Mouse (Mus musculus) left cerebral cortex, postnatal 36 days (tissue): Measurements from ENCODE around the gene Sox5. TPM values are rescaled to one million over a fixed set of nuclear protein-coding genes. Genes with fewer than 3 reads are reported as not detected.

Source experiments
- DNase-seq, 2 experiments: peaks; one replicate each; pipeline ENCODE4 v3.0.0; 2021 to 2022; ENCODE audit warnings: low spot score in 2 of 2, mixed read lengths in 1 of 2
- intact Hi-C: fragments of 180-260 bp; cut with DNase I; formaldehyde crosslinking; loops from one replicate; pipeline ENCODE4 v1.15.1; 2025
- total RNA-seq, 2 experiments: library from RNA; stranded (reverse); gene quantifications; 2 replicates each; pipeline ENCODE4 v1.2.3; 2021

Sox5 gene
- total RNA-seq, 2 experiments from 2014 or later: 52.1 to 57.9 TPM

GRCm38 (mm10) chr6:144610878-144611277 lies 170.9 kb downstream of the Sox5 start:
- no peak for DNase-seq
- intact Hi-C loops: loop anchor here (10.0 kb wide), 1 partner anchor 134 kb away; no protein-coding TSS in a partner anchor

GRCm38 (mm10) chr6:144602883-144603282 lies 178.9 kb downstream of the Sox5 start:
- no peak for DNase-seq
- intact Hi-C loops: no loop called here

- no peak for DNase-seq
- intact Hi-C loops: no loop called here
Observed at GRCm38 (mm10) chr6:144600351-144600750, 181.4 kb downstream of the Sox5 start.

DNA sequence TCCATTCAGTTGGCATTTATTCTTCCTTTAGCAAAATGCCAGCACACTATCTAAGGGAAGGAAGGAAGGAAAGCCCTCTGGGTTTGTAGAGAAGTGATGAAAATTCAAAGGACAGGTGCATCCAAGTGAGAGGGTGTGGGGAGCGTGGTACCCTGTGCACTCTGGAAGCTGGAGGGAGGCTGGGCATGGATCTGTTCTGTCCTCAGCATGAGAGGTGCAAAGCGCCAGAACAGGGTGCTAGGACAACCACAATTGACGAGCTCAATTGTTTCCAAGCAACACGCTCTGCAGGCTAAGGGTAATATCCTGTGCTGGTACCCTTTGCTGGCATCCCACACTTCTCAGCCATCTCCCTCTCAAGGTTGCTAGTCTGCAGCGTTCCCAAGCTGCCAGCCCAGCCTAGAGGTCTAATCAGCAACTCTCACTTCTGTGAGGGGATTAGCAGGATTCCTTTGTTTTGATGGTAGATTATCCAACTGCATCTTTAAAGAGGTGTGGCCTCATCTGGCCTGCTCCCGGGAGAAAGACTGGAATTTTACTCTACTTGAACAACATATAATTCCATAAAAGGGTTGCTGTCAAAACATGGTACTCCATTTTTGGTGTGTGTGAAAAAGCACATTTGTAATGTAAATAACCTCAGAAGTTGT lies 183.3 kb downstream of the Sox5 start:
- DNase-seq: no peak
- intact Hi-C loops: no loop called here

DNA sequence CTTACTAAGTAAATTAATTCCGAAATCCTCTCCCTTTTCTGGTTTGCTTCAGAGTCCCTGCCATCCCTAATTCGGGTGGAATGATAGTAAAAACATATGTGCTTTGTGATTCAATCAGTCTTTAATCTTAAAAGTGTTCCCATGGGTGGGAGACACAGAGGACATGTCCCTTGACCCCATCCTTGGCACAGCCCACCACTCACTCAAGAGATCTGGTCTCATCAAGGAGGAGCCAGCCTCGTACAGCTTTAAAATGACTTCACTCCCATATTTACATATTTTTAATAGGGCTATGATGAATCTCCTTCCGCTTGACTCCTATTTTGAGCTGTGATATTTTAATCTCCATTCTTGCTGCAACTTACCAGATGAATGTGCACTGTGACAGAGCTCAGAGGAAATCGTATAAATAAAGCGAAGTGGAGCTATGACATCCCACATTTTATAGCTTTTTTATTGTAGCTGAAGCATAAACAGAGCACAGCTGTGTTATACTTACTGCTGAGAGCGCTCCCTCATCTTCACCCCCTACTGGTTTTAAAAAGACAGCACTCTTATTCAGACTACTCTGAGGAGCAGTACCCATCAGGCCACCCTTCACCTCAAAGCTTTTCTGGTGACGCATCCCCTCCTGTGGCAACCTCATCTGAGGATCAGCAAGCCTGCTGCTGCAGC lies 185.1 kb downstream of the Sox5 start:
- intact Hi-C loops: no loop called here
- peak; percentile 10 to 18 for DNase-seq

GRCm38 (mm10) chr6:144584854-144585253 lies 196.9 kb downstream of the Sox5 start:
- intact Hi-C loops: no loop called here
- DNase-seq: no peak

DNA sequence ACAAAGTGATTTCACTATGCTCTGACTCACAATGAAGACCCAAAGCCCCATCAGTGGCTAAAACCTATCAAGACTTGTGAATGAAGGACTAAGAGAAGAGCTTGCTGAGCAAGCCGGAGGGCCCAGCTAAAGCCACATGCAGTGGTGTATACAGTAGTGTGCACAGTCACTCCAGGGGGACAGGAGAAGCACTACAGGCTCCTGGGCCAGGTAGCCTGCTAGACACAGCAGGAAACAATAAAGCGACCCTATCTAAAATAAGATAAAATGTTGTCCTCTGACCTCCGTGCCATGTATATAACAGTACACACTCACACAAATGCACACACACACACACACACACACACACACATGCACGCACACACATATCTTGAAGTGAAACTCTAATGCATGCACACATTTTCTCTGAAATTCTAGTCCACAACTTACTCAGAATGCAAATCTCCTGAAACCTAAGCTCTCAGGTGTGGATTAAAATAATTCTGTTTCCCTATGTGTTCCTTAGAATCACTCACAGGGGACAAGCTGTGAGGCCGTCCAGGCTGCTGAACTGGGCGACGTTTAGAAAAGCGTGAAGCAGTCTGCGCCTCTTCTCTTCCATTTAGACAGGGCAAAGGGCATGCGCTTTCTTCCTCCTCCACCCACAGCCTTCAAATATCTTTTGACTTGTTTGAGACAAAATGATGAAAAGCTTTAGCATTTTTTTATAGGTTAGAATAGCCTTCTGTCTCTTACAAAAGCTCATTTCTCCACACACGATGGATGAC lies 197.5 kb downstream of the Sox5 start:
- DNase-seq: no peak
- intact Hi-C loops: no loop called here

- no peak for DNase-seq
Observed at GRCm38 (mm10) chr6:144579301-144579700, 202.5 kb downstream of the Sox5 start.

DNA sequence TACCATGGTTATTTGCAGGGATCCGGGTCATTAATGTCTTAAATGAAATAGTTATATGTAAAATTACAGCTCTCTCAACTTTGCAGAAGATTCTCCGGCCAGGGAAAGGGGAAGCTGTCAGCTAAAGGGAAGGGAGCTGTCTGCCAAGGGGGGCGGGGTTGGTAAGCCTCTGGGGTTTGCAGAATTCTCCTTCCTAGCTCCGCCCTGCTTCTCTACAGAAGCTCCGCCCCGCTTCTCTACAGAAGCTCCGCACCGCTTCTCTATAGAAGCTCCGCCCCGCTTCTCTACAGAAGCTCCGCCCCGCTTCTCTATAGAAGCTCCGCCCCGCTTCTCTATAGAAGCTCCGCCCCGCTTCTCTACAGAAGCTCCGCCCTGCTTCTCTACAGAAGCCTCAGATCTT lies 210.9 kb downstream of the Sox5 start:
- intact Hi-C loops: no loop called here
- no peak for DNase-seq

More at GRCm38 (mm10) chr6:144579301-144579700, 202.5 kb downstream of the Sox5 start:
- intact Hi-C loops: no loop called here

GRCm38 (mm10) chr6:144565827-144566226 lies 215.9 kb downstream of the Sox5 start:
- intact Hi-C loops: no loop called here
- DNase-seq: no peak

DNA sequence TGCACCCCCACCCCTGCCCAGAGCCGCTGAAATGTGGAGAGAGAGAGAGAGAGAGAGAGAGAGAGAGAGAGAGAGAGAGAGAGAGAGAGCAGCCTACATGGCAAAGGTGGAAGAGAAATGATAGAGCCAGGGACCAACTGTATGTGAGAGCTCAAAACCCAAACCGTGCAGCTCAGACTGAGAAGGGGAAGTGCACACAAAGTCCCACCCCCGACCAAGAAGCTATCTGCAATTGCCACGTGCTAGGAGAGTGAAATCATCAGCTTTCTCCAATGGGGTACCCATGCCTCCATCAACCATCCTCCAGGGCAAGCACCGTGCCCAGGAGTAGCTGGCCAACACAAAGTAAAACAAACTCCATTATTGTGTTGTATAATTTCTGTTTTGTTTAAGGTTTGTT lies 220.1 kb downstream of the Sox5 start:
- intact Hi-C loops: no loop called here

DNA sequence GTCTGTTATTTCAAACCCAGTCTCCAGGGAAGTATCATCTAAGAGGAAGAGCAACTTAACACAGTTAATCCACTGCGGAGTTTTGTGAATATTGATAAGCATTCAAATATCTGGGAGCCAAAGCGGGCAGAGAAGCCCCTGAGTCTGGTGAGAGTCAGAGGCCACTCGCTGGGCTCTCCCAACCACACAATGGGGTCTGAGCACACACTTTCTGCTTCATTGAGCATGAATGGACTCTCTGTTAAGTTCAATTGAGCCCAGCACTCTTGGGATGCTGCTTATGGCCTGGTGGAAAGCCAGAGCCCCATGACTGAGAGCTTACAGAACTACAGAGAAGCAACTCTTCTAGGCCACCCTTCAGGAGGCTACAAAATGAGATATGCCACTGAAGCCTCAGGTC lies 221.6 kb downstream of the Sox5 start:
- no peak for DNase-seq
- intact Hi-C loops: no loop called here

More for the DNA sequence above, 220.1 kb downstream of the Sox5 start:
- DNase-seq: no peak

- DNase-seq: no peak
Observed at GRCm38 (mm10) chr6:144553476-144553875, 228.3 kb downstream of the Sox5 start.

GRCm38 (mm10) chr6:144548991-144549390 lies 232.8 kb downstream of the Sox5 start:
- intact Hi-C loops: no loop called here
- DNase-seq: no peak

More at GRCm38 (mm10) chr6:144553476-144553875, 228.3 kb downstream of the Sox5 start:
- intact Hi-C loops: no loop called here

GRCm38 (mm10) chr6:144547141-144547540 lies 234.6 kb downstream of the Sox5 start:
- intact Hi-C loops: no loop called here
- DNase-seq: no peak

DNA sequence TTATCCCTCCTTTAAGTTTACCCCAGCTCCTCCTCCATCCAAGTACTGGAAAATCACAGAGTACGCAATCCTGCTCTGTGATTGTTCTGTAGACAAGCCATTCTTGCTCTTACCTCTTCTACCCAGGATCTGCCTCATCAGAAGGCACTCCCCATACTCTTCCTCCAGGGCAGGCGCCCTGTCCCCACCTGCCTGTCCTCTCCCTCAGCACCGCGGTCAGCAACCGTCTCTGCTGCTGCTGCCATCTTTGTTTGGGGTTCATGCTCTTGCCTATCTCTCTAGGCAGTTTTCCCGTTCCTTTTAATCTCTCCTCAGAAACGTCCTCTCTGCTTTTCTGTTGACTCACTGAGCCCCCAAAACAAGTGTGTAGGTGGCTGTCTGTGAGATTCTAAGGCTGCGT lies 236.2 kb downstream of the Sox5 start:
- intact Hi-C loops: no loop called here
- DNase-seq: no peak

DNA sequence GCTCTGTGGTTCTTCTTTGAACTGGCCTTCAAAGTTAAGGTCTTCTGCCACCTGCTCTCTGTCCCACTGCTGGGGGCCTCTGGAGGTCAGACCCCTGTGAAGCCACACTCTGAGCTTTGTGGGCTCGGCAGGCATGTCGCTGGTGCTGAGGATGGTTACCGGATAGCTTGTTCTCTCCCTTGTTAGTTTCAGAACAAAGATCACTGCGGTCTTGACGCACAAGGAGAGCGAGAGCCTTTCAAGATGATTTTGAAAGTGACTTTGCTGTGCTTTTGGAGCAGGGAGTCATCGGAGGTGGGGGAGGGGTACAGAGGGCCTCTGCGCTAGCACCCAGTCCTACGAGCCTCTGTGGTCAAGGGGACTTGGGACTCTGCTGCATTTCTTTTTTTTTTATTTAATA lies 240.5 kb downstream of the Sox5 start:
- no peak for DNase-seq

GRCm38 (mm10) chr6:144539439-144540192 lies 242.2 kb downstream of the Sox5 start:
- intact Hi-C loops: no loop called here
- no peak for DNase-seq

More for the DNA sequence above, 240.5 kb downstream of the Sox5 start:
- intact Hi-C loops: no loop called here

DNA sequence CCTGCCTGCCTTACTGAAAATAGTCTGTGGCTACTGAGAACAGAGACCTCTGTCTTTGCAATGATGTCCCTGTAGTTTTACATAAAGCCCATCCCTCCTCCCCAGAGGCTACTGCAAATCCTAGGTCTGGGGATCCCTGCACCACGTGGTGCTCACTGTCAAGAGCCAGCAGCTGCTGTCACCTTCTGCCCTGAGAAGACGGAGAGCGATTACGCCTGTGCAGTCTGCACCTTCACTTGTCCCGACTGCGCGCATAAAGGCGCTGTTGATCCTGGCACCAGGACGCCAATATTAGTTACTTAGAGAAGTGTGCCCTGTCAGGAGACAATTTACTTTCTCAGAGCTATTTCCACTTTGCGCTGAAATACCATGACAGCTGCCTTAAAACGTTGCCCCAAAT lies 258.3 kb downstream of the Sox5 start:
- intact Hi-C loops: no loop called here
- no peak for DNase-seq

GRCm38 (mm10) chr6:144518811-144519210 lies 263.0 kb downstream of the Sox5 start:
- no peak for DNase-seq
- intact Hi-C loops: no loop called here
